Mouse (Mus musculus): ENCODE data around the gene Galp.
"Not testable (repeated sequence)": the region's sequence is repeated elsewhere in the genome, so short reads cannot be mapped to it uniquely, and the experiment has no call there.

Gene Galp

DNA sequence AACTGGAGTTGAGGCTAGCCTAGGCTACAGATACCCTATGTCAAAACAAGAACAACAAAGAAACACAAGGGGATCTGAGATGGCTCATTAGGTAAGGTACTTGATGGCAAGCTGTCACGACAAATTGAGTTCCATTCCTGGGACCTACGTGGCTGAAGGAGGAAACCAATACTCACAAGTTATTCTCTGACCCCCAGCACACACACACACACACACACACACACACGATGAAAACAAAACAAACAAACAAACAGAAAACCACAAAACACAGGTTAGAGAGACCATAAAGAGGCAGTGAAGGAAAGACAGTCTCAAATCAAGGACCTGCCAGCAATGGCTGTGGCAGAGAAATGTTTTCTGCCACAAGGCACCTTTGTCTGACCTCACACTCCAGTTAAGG lies at the start of gene Galp:
Gene Galp, plus strand, starts transcription at position 301 of the 400 bp plus-strand sequence.
- DNase-seq (ENCODE audit: low spot score): no peak

- no peak for DNase-seq (ENCODE audit: low spot score)
These were observed 49.2 kb upstream of the Galp start for GRCm38 (mm10) chr7:6147688-6148087.

DNA sequence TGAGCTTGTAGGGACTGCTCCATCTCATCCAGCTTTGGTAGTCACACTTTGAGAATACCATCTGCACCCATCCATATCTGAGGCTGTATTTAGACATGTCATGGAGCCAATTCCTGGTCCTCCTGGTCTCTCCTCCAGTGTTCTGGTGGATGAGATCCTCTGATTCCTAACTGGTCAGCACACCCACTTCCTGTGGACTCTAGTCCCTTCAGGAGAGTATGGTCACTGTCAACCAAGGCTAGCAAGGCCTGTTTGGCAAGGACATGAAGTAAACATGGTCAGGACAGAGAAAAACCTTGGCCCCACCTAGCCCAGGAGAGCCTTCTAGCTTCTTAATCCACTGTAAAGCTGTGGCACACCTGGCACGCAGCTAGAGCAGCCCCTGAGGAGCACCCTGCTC lies 45.6 kb upstream of the Galp start:
- DNase-seq (ENCODE audit: low spot score): no peak

- no peak for DNase-seq (ENCODE audit: low spot score)
These were observed 44.9 kb upstream of the Galp start for GRCm38 (mm10) chr7:6152036-6152435.

DNA sequence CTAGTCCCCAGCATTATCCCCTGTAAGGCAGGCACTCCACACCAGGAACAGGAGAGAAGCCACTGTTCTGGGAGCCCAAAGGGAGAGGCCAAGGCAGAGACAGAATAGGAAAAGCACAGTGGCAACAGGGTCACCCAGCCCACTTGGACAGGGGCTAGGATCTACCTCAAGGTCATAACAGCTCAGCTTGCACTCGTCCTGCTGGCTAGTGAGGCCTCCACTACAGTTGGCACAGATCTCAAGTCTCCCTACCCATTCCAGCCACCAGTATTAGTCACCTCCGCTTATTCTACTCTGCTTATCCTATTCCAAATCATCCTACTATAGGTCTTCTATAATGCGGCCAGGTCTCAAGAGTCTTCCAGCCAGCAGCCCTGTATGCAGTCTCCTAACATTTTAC lies 43.8 kb upstream of the Galp start:
- no peak for DNase-seq (ENCODE audit: low spot score)

GRCm38 (mm10) chr7:6154164-6154563 lies 42.7 kb upstream of the Galp start:
- no peak for DNase-seq (ENCODE audit: low spot score)

GRCm38 (mm10) chr7:6155031-6155872 lies 41.6 kb upstream of the Galp start:
- DNase-seq (ENCODE audit: low spot score): peak; percentile 90

GRCm38 (mm10) chr7:6155901-6156411 lies 40.9 kb upstream of the Galp start, which contains the start of gene Zfp787:
Zfp787 (minus strand) TSS chr7:6155997.
- peak; percentile 98 for DNase-seq (ENCODE audit: low spot score)

- peak; percentile 53 for DNase-seq (ENCODE audit: low spot score)
These were observed 39.9 kb upstream of the Galp start for GRCm38 (mm10) chr7:6156901-6157472.

GRCm38 (mm10) chr7:6157479-6157878 lies 39.4 kb upstream of the Galp start:
- no peak for DNase-seq (ENCODE audit: low spot score)

DNA sequence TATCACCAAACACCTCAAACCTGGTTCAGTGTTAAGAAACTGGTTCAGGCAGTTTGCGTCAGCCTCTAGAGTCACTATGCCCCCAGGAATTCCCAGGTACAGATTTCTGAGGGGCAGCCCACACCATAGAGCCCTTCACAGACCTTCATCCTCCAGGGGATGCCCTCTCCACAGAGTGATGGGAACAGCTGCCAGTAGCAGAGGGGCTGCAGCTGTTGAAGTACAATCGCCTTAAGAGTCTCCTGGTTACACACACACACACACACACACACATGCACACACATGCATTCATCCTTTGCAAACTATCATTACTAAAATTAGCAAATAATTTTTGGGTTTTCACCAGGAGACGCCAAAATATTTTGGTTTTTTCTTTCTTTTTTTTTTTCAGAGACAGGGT lies 37.3 kb upstream of the Galp start:
- DNase-seq (ENCODE audit: low spot score): no peak

- DNase-seq (ENCODE audit: low spot score): no peak
These were observed 35.3 kb upstream of the Galp start for GRCm38 (mm10) chr7:6161541-6161940.

GRCm38 (mm10) chr7:6162172-6162571 lies 34.7 kb upstream of the Galp start:
- no peak for DNase-seq (ENCODE audit: low spot score)

DNA sequence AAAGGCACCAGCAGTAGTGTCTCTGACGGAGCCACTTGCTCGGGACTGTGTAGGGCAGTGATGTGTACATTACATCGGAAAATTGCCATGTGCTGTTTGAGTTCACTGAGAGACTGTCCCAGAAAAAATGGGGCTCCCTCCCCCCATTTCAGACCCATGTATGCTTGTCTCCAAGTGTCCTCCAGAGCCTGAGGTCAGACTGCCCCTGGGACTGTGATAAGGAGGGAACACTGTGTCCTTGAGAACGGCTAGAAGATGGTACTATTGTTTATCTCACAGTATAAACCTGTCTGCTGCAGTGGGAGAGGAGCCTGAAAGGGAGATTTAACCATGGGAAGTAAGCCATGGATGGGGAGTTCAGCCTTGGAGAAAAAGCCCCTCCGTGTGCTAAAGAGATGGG lies 32.2 kb upstream of the Galp start:
- no peak for DNase-seq (ENCODE audit: low spot score)

GRCm38 (mm10) chr7:6169403-6169802 lies 27.5 kb upstream of the Galp start:
- DNase-seq (ENCODE audit: low spot score): peak; percentile 83

DNA sequence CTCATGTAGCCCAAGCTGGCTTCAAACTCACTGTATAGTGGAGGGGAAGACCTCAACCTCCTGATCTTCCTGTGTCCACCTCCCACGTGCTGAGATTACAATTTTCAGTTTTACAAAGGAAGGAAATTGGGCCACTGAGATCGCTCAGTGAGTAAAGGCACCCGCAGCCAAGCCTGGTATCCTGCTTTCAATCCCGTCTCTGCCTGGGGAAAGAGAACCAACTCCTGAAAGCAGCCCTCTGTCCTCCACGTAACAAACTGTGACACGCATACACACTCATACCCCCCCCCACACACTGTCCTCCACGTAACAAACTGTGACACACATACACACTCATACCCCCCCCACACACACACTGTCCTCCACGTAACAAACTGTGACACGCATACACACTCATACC lies 26.5 kb upstream of the Galp start:
- DNase-seq (ENCODE audit: low spot score): no peak

DNA sequence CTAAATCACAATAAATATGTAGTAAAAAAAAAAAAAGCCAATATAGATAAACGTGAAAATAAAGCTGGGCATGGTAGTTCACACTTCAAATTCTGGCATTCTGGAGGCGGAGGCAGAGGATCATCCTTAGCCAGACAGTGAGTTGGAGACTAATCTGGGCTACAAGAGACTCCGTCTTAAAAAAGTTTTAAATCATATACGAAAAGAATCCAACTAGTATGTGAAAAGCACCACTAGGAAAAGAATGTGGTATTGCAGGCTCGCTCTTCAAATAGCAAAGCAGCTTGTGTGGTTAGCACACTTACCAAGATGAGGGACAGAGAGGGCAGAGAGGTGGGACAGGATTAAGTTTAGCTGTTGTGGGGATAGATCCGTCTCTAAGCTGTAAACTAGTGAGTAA lies 26.0 kb upstream of the Galp start:
- DNase-seq (ENCODE audit: low spot score): no peak

DNA sequence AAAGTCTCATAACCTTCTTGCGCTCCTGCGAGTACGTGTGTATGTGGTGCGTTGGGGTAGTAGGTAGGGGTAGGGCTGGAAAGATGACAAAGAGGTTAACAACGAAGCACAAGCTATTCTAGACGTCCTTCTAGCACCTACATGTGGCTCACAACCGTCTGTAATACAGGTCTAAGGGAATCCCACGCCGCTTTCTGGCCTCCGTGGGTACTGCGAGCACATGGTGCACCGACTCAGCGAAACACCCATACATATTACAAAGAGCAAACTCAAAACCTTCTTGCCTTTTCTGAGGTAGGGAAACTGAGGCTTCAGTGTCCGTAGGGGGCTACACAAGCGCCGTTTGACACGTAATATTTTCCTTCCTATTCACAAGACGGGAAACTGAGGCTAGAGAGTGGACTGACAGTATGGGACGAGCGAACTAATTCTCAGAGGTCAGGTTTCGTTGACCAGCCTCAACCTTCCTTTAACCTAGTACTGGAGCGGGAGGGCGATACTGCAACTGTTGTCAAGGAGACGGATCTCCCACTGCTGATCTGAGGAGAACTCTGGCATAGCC lies 25.4 kb upstream of the Galp start:
- DNase-seq (ENCODE audit: low spot score): no peak

- peak; percentile 98 for DNase-seq (ENCODE audit: low spot score)
These were observed 24.8 kb upstream of the Galp start, which contains the start of gene Zfp444 for GRCm38 (mm10) chr7:6172006-6172649. Zfp444 (plus strand) TSS chr7:6172226.

GRCm38 (mm10) chr7:6172674-6173244 lies 24.1 kb upstream of the Galp start:
- DNase-seq (ENCODE audit: low spot score): no peak

DNA sequence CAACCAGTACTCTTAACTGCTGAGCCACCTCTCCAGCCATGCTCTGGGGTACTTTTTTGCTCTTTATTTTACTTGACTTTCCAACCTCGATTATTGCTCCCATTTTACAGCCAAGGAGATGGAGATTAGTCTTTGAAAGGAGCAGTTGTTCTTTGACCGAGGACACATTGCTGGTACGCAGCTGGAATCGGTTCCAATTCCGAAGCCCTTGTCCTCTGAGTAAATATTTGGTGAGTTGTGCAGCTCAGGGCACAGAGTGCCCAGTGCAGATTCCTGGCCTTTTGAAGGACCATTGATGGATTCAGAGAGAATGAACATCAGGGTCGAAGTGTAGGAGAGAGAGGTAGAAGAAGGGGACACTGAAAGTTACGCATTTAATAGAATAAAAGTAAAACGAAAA lies 23.0 kb upstream of the Galp start:
- DNase-seq (ENCODE audit: low spot score): peak; percentile 33

DNA sequence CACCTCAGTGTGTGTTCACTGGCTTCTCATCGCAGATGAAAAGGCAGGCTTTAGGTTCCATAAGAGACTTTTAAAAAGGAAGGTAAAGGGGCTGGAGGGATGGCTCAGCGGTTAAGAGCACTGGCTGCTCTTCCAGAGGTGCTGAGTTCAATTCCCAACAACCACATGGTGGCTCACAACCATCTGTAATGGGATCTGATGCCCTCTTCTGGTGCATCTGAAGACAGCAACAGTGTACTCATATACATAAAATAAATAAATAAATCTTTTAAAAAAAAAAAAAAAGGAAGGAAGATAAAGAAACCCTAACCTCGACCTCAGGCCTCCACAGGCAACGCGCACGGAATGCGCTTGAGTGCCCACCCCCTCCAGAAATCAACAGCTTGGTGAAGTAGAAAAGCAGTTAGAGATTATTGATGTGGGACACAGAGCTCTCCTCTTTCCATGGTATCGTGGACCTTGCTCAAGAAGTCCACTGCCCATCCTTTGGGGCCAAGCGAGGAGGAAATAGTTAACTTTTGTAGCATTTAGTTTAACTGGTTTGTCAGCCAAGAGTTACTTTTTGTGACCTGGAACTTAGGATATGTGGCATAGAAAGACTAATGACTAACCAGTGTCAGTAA lies 22.4 kb upstream of the Galp start:
- not testable (repeated sequence) for DNase-seq (ENCODE audit: low spot score)

All from yolk sac, embryonic 10.5 days (tissue).